Mouse (Mus musculus): ENCODE data around the gene Pla2g6. TPM values are rescaled to one million over a fixed set of nuclear protein-coding genes. Genes with fewer than 3 reads are reported as not detected.

Gene Pla2g6
- polyA plus RNA-seq, 1 experiment from 2014 or later, result 20.4 TPM

GRCm38 (mm10) chr15:79365068-79365467 is 36.9 kb upstream of the Pla2g6 start:
- Histone ChIP-seq H3K27me3 (ENCODE audit: control insufficient read depth, insufficient read depth, low read length) (no peaks in the 10 kb centered on the region), H3K4me2 (replicated peaks; ENCODE audit: low read depth, low read length) (no peak overlapping the region), H3K9ac (ENCODE audit: low read depth, low read length) (no peak overlapping the region), H3K9me3 (ENCODE audit: control insufficient read depth, low read length) (no peaks in the 10 kb centered on the region), H3K27ac (ENCODE audit: low read depth, low read length) (no peak overlapping the region), H3K4me3 (ENCODE audit: low read depth, low read length) (no peak overlapping the region), H3K4me1 (replicated peaks; ENCODE audit: control insufficient read depth, insufficient read depth, low read length) (no peaks in the 10 kb centered on the region), H3K36me3 (ENCODE audit: control insufficient read depth, insufficient read depth, low read length) (0 out of 2 replicates have a peak, but pooled peaks cover 4% of the 10 kb centered on the region)
- DNase-seq (ENCODE audit: low spot score) (no peak), ATAC-seq (ENCODE audit: low FRiP score) (no peak)
- 94% methylated on average over 12 of the region's 12 CpGs for WGBS

DNA sequence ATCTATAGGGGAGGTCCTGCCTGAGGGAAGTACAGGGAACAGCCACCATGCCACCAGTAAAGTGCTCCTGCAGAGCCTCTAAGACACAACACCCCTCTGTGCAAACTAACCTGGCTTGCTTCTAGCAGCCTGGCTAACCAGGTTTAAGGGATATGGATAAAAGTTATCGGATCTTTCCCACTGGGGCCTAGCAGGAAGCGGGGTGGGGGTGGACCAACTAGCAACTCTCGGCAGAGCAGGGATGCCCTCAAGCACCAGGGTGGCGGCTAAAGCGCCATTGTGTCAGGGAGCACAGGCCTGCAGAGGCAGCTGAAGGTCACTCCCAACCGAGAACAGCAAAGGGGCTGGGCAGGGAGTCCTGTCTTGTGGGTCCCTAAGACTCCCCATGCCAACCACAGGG is 35.9 kb upstream of the Pla2g6 start:
- no peak for DNase-seq (ENCODE audit: low spot score)
- Histone ChIP-seq H3K27me3 (ENCODE audit: control insufficient read depth, insufficient read depth, low read length) (no peaks in the 10 kb centered on the region), H3K36me3 (ENCODE audit: control insufficient read depth, insufficient read depth, low read length) (0 out of 2 replicates have a peak, but pooled peaks cover 4% of the 10 kb centered on the region), H3K4me2 (replicated peaks; ENCODE audit: low read depth, low read length) (no peak overlapping the region), H3K4me1 (replicated peaks; ENCODE audit: control insufficient read depth, insufficient read depth, low read length) (no peaks in the 10 kb centered on the region), H3K9me3 (ENCODE audit: control insufficient read depth, low read length) (no peaks in the 10 kb centered on the region), H3K4me3 (ENCODE audit: low read depth, low read length) (no peak overlapping the region), H3K9ac (ENCODE audit: low read depth, low read length) (no peak overlapping the region), H3K27ac (ENCODE audit: low read depth, low read length) (no peak overlapping the region)
- ATAC-seq (ENCODE audit: low FRiP score), result no peak
- 76% methylated on average over 6 of the region's 6 CpGs for WGBS

DNA sequence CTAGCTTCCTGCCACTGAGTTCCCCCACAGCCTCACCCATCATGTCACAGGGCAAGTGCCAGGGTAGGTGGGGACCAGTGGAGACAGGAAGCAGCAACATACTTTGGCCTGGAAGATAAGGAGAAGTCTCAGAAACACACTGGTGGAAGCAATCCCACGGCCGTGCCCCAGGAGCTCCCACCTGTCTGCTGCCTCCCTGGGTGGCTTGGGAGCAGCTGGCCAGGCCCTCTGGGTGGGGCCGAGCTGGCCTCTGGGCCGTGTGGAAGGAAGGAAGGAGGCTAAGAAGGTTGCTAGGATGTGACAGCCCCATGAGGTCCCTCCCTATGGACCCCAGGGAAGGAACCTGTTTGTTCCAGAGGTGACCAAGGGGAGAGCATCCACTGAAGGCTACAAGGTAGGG is 32.8 kb upstream of the Pla2g6 start:
- no peak overlapping the region for H3K9ac ChIP-seq (ENCODE audit: low read depth, low read length)
- no peak overlapping the region for H3K4me3 ChIP-seq (ENCODE audit: low read depth, low read length)
- H3K4me2 ChIP-seq (replicated peaks; ENCODE audit: low read depth, low read length), result no peak overlapping the region
- peaks cover 10% of the 10 kb centered on the region for H3K27me3 ChIP-seq (ENCODE audit: control insufficient read depth, insufficient read depth, low read length)
- no peaks in the 10 kb centered on the region for H3K9me3 ChIP-seq (ENCODE audit: control insufficient read depth, low read length)
- WGBS, result 67% methylated on average over 4 of the region's 4 CpGs
- peaks cover 4% of the 10 kb centered on the region; the same call in 1 of the 2 replicates for H3K4me1 ChIP-seq (replicated peaks; ENCODE audit: control insufficient read depth, insufficient read depth, low read length)
- H3K27ac ChIP-seq (ENCODE audit: low read depth, low read length), result no peak overlapping the region
- ATAC-seq (ENCODE audit: low FRiP score), result no peak
- H3K36me3 ChIP-seq (ENCODE audit: control insufficient read depth, insufficient read depth, low read length), result 0 out of 2 replicates have a peak, but pooled peaks cover 4% of the 10 kb centered on the region
- no peak for DNase-seq (ENCODE audit: low spot score)

DNA sequence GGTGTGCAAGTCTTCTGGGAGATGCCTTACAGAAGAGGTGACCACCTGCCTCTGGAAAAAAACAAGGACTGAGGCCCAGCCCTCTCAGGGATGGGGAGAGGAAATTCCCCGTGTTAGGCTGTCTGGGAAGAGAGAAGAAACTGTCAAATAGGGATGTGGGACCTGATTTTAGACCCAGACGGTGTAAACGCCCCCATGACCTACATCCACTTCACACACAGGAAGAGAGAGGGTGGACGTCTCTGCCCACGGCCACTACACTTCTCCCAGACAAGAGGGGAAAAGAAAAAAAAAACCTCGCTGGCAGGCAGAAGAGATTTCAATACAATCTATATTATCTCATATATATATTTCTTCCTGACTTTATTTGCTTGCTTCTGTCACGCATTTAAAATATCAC is 32.2 kb upstream of the Pla2g6 start:
- no peak for ATAC-seq (ENCODE audit: low FRiP score)
- H3K4me3 ChIP-seq (ENCODE audit: low read depth, low read length), result no peak overlapping the region
- peaks cover 4% of the 10 kb centered on the region; the same call in 1 of the 2 replicates for H3K4me1 ChIP-seq (replicated peaks; ENCODE audit: control insufficient read depth, insufficient read depth, low read length)
- no peak overlapping the region for H3K4me2 ChIP-seq (replicated peaks; ENCODE audit: low read depth, low read length)
- no peak overlapping the region for H3K27ac ChIP-seq (ENCODE audit: low read depth, low read length)
- 0 out of 2 replicates have a peak, but pooled peaks cover 4% of the 10 kb centered on the region for H3K36me3 ChIP-seq (ENCODE audit: control insufficient read depth, insufficient read depth, low read length)
- no peaks in the 10 kb centered on the region for H3K9me3 ChIP-seq (ENCODE audit: control insufficient read depth, low read length)
- no peak for DNase-seq (ENCODE audit: low spot score)
- WGBS, result 66% methylated on average over 7 of the region's 7 CpGs
- no peak overlapping the region for H3K9ac ChIP-seq (ENCODE audit: low read depth, low read length)
- H3K27me3 ChIP-seq (ENCODE audit: control insufficient read depth, insufficient read depth, low read length), result peaks cover 11% of the 10 kb centered on the region

DNA sequence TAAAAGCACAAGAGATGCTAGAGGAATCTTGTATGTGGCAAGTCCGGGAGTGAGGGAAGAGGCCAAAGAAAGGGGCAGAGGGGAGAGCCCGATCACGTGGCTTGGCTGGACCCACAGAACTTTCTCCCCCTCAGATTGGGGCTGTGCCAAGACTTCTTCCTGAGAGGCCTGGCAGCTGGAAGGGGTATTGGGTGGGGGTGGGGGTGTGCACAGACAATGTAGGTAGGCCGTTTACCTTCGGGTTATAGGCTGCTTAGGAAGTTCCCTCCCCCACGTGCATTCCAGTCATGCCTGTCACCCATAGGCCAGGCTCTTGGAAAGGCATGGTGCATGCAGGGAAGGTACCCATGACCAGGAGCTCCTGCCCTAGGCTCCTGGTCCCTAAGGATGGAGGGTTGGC is 31.8 kb upstream of the Pla2g6 start:
- DNase-seq (ENCODE audit: low spot score) (no peak), ATAC-seq (ENCODE audit: low FRiP score) (no peak)
- Histone ChIP-seq H3K9ac (ENCODE audit: low read depth, low read length) (no peak overlapping the region), H3K27me3 (ENCODE audit: control insufficient read depth, insufficient read depth, low read length) (peaks cover 11% of the 10 kb centered on the region), H3K36me3 (ENCODE audit: control insufficient read depth, insufficient read depth, low read length) (no peaks in the 10 kb centered on the region), H3K4me2 (replicated peaks; ENCODE audit: low read depth, low read length) (no peak overlapping the region), H3K27ac (ENCODE audit: low read depth, low read length) (no peak overlapping the region), H3K4me1 (replicated peaks; ENCODE audit: control insufficient read depth, insufficient read depth, low read length) (peaks cover 4% of the 10 kb centered on the region; the same call in 1 of the 2 replicates), H3K9me3 (ENCODE audit: control insufficient read depth, low read length) (no peaks in the 10 kb centered on the region), H3K4me3 (ENCODE audit: low read depth, low read length) (no peak overlapping the region)
- WGBS, result 46% methylated on average over 6 of the region's 6 CpGs

- WGBS, result 37% methylated on average over 12 of the region's 12 CpGs
- peaks cover 11% of the 10 kb centered on the region for H3K27me3 ChIP-seq (ENCODE audit: control insufficient read depth, insufficient read depth, low read length)
- no peak overlapping the region for H3K9ac ChIP-seq (ENCODE audit: low read depth, low read length)
- no peaks in the 10 kb centered on the region for H3K9me3 ChIP-seq (ENCODE audit: control insufficient read depth, low read length)
- peaks cover 4% of the 10 kb centered on the region; the same call in 1 of the 2 replicates for H3K4me1 ChIP-seq (replicated peaks; ENCODE audit: control insufficient read depth, insufficient read depth, low read length)
- DNase-seq (ENCODE audit: low spot score) (no peak), ATAC-seq (ENCODE audit: low FRiP score) (peak; percentile 38)
- H3K4me3 ChIP-seq (ENCODE audit: low read depth, low read length), result peak overlapping the region; percentile 34; the same call in 1 of the 2 replicates
- H3K27ac ChIP-seq (ENCODE audit: low read depth, low read length), result no peak overlapping the region
- no peaks in the 10 kb centered on the region for H3K36me3 ChIP-seq (ENCODE audit: control insufficient read depth, insufficient read depth, low read length)
- H3K4me2 ChIP-seq (replicated peaks; ENCODE audit: low read depth, low read length), result peak overlapping the region; percentile 65
Measured at GRCm38 (mm10) chr15:79357974-79358690, 29.9 kb upstream of the Pla2g6 start.

DNA sequence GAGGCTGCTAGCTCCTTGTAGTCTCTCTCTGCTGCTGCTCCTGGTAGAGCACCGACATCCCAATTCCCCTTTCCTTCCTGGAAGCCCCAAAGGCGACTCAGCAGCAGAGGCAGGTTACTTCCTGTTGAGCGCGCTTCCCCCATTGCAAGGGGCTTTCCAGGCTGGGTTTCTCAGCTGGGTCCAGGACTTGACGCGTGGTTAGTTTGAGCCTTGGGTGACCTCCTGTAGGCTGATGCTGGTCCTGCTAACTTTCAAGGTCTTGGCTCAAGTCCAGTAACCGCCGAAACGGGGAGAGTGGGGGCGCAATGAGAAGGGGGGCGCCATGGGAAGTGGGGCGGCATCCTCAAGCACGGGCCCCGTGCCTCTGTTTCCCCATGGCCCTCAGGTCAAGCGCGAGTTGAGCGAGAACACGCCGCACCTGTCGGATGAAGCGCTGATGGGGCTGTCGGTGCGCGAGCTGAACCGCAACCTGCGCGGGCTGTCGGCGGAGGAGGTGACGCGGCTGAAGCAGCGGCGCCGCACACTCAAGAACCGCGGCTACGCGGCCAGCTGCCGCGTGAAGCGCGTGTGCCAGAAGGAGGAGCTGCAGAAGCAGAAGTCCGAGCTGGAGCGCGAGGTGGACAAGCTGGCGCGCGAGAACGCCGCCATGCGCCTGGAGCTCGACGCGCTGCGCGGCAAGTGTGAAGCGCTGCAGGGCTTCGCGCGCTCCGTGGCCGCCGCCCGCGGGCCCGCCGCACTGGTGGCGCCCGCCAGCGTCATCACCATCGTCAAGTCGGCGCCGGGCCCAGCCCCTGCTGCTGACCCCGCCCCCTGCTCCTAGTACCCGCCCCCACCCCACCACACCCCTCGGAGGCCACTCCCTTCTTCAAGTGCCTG is 29.1 kb upstream of the Pla2g6 start:
- Histone ChIP-seq H3K27me3 (ENCODE audit: control insufficient read depth, insufficient read depth, low read length) (peaks cover 11% of the 10 kb centered on the region), H3K4me2 (replicated peaks; ENCODE audit: low read depth, low read length) (peak overlapping the region; percentile 65), H3K9me3 (ENCODE audit: control insufficient read depth, low read length) (no peaks in the 10 kb centered on the region), H3K27ac (ENCODE audit: low read depth, low read length) (no peak overlapping the region), H3K9ac (ENCODE audit: low read depth, low read length) (peak overlapping the region; percentile 8; the same call in 1 of the 2 replicates), H3K4me3 (ENCODE audit: low read depth, low read length) (peak overlapping the region; percentile 34), H3K4me1 (replicated peaks; ENCODE audit: control insufficient read depth, insufficient read depth, low read length) (peaks cover 4% of the 10 kb centered on the region; the same call in 1 of the 2 replicates), H3K36me3 (ENCODE audit: control insufficient read depth, insufficient read depth, low read length) (no peaks in the 10 kb centered on the region)
- ATAC-seq (ENCODE audit: low FRiP score) (peak; percentile 82), DNase-seq (ENCODE audit: low spot score) (peak; percentile 83)
- under 1% methylated on average over 72 of the region's 77 CpGs for WGBS

DNA sequence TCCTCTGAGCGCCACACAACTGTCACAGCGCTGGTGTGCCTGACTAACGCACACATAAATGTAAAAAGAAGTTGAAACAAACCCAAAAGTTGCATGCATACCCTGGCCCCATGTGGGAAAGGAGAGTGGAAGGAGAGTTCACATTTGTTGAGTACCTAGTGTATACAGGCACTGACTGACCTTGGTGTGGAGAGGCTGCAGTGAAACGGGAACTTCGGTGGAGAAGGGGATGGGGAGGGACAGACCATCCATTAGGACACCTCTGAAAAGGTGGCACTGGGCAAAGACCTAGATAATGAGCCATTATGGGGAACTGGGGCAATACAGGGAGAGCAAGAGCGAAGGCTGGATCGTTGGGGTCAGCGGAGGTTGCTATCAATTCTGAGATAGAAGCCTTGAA is 28.3 kb upstream of the Pla2g6 start:
- no peak overlapping the region for H3K4me3 ChIP-seq (ENCODE audit: low read depth, low read length)
- no peak overlapping the region for H3K27ac ChIP-seq (ENCODE audit: low read depth, low read length)
- 78% methylated on average over 8 of the region's 8 CpGs for WGBS
- H3K4me1 ChIP-seq (replicated peaks; ENCODE audit: control insufficient read depth, insufficient read depth, low read length), result peaks cover 4% of the 10 kb centered on the region; the same call in 1 of the 2 replicates
- H3K9ac ChIP-seq (ENCODE audit: low read depth, low read length), result no peak overlapping the region
- no peaks in the 10 kb centered on the region for H3K9me3 ChIP-seq (ENCODE audit: control insufficient read depth, low read length)
- DNase-seq (ENCODE audit: low spot score) (no peak), ATAC-seq (ENCODE audit: low FRiP score) (no peak)
- H3K36me3 ChIP-seq (ENCODE audit: control insufficient read depth, insufficient read depth, low read length), result no peaks in the 10 kb centered on the region
- H3K27me3 ChIP-seq (ENCODE audit: control insufficient read depth, insufficient read depth, low read length), result peaks cover 11% of the 10 kb centered on the region
- peak overlapping the region; percentile 65; the same call in 1 of the 2 replicates for H3K4me2 ChIP-seq (replicated peaks; ENCODE audit: low read depth, low read length)

Data from hindbrain, embryonic 11.5 days (tissue).